Mouse (Mus musculus): ENCODE results near the gene Clk1. TPM values are rescaled to one million over a fixed set of nuclear protein-coding genes. Genes with fewer than 3 reads are reported as not detected.

The Clk1 gene
- total RNA-seq, 1 experiment from 2014 or later, result 168 TPM

Other genes starting within 250 kb of the Clk1 start
- not detected in 2 replicates for gene Aox4, start 213.7 kb downstream of the Clk1 start, total RNA-seq (2021)
- gene Aox2, start 145.7 kb downstream of the Clk1 start, total RNA-seq (2021), result 0.27 and 0.52 TPM in 2 replicates
- gene Bzw1, start 31.2 kb downstream of the Clk1 start, total RNA-seq (2021), result 131 and 160 TPM in 2 replicates
- gene Nif3l1, start 21.1 kb upstream of the Clk1 start, total RNA-seq (2021), result 13.3 and 22.0 TPM in 2 replicates
- gene Ppil3, start 21.4 kb upstream of the Clk1 start, total RNA-seq (2021), result 37.9 and 38.5 TPM in 2 replicates
- 21.6 and 23.1 TPM in 2 replicates for gene Orc2, start 81.0 kb upstream of the Clk1 start, total RNA-seq (2021)
- gene Fam126b, start 162.3 kb upstream of the Clk1 start, total RNA-seq (2021), result 23.8 and 31.4 TPM in 2 replicates
- 123 and 131 TPM in 2 replicates for gene Ndufb3, start 162.3 kb upstream of the Clk1 start, total RNA-seq (2021)